Mouse (Mus musculus) brain, embryonic 14.5 days (tissue): ENCODE results near the gene Dgki.

Source experiments
- CTCF ChIP-seq: fragments of 200-500 bp; IDR thresholded peaks from 2 replicates; pipeline ENCODE4 v1.5.1; 2012; ENCODE audit warnings: inconsistent platforms, mild to moderate bottlenecking, moderate library complexity, borderline replicate concordance; ENCODE audit not compliant: insufficient read depth, insufficient read length; ENCODE audit errors: extremely low read depth
- POLR2A ChIP-seq: fragments of 200-500 bp; IDR thresholded peaks from 2 replicates; pipeline ENCODE4 v1.6.1; 2012; ENCODE audit warnings: mild to moderate bottlenecking, inconsistent platforms, borderline replicate concordance; ENCODE audit not compliant: poor library complexity, insufficient read depth, insufficient read length, severe bottlenecking; ENCODE audit errors: extremely low read depth

DNA sequence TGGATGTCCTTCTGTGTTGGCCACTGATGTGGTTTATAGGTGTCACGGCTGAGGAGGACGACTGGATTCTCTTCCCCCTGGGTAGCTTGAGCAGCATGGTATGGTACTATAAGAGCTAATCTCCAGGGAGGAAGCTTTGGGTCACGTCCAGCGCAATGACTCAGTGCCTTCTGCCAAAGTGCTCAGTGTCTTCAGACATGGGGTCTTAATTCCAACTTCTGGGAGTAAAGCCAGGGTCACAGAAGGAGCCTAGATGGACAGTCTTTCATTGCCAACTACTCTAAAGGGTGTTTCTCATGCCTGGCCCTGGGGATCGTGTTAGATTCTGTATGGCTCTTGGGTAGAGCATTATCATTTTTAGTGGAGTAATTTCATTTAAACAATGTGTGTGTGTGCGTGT, 231.2 kb downstream of the Dgki start:
- TF ChIP-seq POLR2A (no peak), CTCF (no peak)
